Mouse (Mus musculus) cerebellum, postnatal 36 days (tissue): Measurements from ENCODE around the gene Pyy.

ENCODE experiments used
- DNase-seq, 2 experiments: peaks; one replicate each; pipeline ENCODE4 v3.0.0; 2021 to 2022; ENCODE audit warnings: mixed read lengths in 2 of 2

The Pyy gene

GRCm38 (mm10) chr11:102089088-102089808 is 18.4 kb downstream of the Pyy start:
- DNase-seq = peak; percentile 76 to 78

GRCm38 (mm10) chr11:102087931-102088898 is 19.4 kb downstream of the Pyy start, which contains the start of gene Mpp2:
TSS of gene Mpp2 (minus strand) at chr11:102088515.
- DNase-seq = peak; percentile 65 to 68

GRCm38 (mm10) chr11:102087081-102087751 is 20.4 kb downstream of the Pyy start:
- peak; percentile 74 to 81 for DNase-seq

- no peak for DNase-seq
Observed at GRCm38 (mm10) chr11:102086331-102086730, 21.3 kb downstream of the Pyy start.

- DNase-seq = no peak
Observed at GRCm38 (mm10) chr11:102084159-102084558, 23.5 kb downstream of the Pyy start.

GRCm38 (mm10) chr11:102083193-102083592 is 24.4 kb downstream of the Pyy start:
- no peak for DNase-seq

- DNase-seq = peak; percentile 49 to 58
Observed at GRCm38 (mm10) chr11:102082322-102082721, 25.3 kb downstream of the Pyy start.

- no peak for DNase-seq
Observed at GRCm38 (mm10) chr11:102073722-102074121, 33.9 kb downstream of the Pyy start.

- no peak for DNase-seq
Observed at GRCm38 (mm10) chr11:102072729-102073128, 34.9 kb downstream of the Pyy start.

- no peak for DNase-seq
Observed at GRCm38 (mm10) chr11:102070426-102070825, 37.2 kb downstream of the Pyy start.

- DNase-seq = no peak
Observed at GRCm38 (mm10) chr11:102069633-102070032, 38.0 kb downstream of the Pyy start.

- no peak for DNase-seq
Observed at GRCm38 (mm10) chr11:102068969-102069368, 38.7 kb downstream of the Pyy start.

- DNase-seq = peak; percentile 47 to 60
Observed at GRCm38 (mm10) chr11:102063076-102063475, 44.6 kb downstream of the Pyy start.

GRCm38 (mm10) chr11:102061941-102062473 is 45.6 kb downstream of the Pyy start:
- no peak for DNase-seq

- peak; percentile 82 to 83 for DNase-seq
Observed at GRCm38 (mm10) chr11:102061236-102061940, 46.2 kb downstream of the Pyy start.
